Mouse (Mus musculus) layer of hippocampus, adult 11-12 months (tissue): Measurements from ENCODE around the gene Serpina3f.

Experiments
- DNase-seq: peaks from one replicate; pipeline ENCODE4 v3.0.0; 2022; ENCODE audit warnings: low spot score

The Serpina3f gene

DNA sequence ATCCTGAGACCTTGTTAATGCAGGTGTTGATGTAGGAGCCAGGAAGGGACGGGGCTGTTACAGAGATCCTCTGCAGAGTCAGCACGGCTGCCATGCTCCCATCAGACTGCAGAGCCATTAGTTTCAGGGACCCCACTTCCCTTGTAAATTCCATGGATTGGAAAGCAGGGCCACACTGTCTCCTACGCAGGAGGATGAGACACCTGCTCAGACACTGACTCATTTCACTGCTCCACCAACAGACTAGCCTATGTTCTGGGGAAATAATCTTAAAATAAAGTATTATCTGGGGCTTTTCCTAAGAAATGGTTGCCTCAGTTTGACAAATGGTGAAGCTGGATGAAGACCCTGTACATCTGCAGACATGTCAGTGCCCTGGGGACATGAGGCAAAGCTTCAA is 33.9 kb downstream of the Serpina3f start:
- no peak for DNase-seq

DNA sequence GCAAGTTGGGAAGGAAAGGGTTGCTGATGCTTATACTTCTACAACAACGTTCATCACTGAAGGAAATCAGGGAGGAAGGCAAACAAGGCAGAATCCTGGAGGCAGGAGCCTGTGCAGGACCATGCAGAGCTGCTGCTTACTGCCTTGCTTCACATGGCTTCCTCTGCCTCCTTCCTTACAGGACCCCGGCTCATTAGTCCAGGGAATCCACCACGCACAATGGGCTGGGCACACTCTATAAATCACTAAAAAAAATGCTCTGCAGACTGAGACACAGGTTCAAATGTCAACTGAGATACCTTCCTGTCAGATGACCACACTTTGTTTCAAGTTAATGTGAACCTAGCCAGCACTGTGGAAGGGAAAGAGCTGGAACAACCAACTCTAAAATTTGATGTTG is 46.7 kb downstream of the Serpina3f start:
- no peak for DNase-seq

DNA sequence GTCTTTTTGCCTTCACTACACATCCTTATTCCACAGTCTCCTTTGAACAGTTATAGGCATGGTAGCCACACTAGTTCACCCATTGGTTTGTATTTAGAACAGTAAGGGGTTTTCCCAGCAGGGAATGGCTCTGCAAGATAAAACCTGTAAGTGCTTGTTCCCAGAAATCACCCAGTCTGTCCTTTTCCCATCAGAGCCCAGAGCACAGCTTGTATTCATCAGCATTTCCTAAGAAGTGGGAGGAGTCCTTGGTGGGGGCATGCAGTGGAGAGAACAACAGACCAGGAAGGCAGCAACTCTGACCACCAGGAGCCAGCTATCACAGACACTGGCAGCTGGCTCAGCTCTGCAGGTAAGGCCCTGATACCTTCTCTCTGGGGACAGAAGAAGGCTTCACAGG is 48.5 kb downstream of the Serpina3f start, which contains the start of gene Serpina3i:
Gene Serpina3i, plus strand, starts transcription at position 260 of the 400 bp plus-strand sequence.
- DNase-seq: no peak

DNA sequence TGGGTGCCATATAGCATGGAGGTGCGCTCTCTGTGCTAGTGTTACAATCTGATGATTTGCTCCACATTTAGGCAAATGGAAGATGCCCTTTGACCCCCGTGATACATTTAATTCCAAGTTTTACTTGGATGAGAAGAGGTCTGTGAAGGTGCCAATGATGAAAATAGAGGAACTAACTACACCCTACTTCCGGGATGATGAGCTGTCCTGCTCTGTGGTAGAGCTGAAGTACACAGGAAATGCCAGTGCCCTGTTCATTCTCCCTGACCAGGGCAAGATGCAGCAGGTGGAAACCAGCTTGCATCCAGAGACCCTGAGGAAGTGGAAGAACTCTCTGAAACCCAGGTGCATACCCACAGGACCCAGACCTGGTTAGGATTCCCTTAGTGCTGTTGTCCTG is 52.0 kb downstream of the Serpina3f start:
- no peak for DNase-seq
